Mouse (Mus musculus): ENCODE measurements around the gene Trappc3l.

- TF ChIP-seq CTCF (IDR thresholded peaks at IDR 0.05; ENCODE audit: insufficient read depth, low read length) (no peak), POLR2A (IDR thresholded peaks at IDR 0.05; ENCODE audit: borderline replicate concordance, extremely low read depth, low read depth, low read length) (no peak)
These were observed 73.6 kb downstream of the Trappc3l start for GRCm38 (mm10) chr10:34110863-34111465.
